Mouse (Mus musculus): ENCODE results near the gene Hoxc8.
A peak's percentile ranks its signal among the peaks of the same experiment; 100 is the strongest.

The Hoxc8 gene

DNA sequence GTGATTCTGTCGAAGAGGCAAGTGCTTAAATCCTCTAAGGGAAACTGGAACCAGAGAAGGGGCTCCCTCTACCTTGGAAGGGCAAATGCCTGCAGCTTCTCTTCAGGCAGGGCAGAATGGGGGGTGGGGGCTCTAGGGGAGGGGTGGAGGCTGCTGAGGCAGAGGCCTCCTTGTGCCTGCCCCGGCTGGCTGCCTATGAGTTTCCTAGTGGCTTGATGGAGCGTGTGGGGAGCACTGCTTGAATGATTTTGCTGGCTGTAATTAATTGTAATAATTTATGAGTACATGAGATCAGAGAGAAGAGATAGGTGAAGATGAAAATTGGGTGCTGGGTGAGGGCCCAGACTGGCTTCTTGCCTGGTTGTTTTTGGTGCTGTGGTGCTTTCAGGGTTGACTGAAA is 5.5 kb upstream of the Hoxc8 start:
- DNase-seq: no peak

DNA sequence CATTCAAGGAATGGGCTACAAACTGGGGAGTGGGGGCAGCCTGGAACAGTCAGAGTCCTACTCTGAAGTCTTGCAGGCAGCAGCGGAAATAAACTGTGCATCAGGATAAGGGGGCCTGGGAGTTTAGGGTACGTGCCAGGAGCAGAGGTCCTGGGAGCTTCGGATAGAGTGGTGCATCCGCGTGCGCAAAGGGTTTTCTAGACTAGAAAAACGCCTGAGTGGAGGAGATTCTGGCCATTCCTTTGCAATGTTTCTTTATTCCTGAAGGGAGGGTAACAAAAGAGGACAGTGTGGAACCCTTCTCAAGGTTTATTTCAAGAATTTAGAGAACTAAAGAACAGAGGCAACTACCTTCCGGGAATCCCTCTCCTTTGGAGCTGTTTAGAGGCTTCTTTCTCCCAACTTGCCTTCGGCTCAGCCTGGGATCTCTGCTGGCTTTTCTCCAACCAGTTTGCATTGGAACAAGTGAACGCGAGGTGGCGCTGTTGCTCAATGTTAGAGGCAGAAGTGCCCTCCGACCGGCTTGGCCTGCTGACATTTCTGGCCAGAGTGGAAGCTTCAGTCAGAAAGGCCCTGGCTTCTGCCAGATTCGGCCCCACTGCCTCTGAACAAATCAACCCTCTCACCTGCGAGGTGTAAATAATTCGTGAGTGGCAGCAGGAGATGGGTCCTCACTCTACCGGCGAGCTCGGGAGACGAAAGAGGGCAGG is 3.1 kb upstream of the Hoxc8 start:
- peak; percentile 97 for DNase-seq

DNA sequence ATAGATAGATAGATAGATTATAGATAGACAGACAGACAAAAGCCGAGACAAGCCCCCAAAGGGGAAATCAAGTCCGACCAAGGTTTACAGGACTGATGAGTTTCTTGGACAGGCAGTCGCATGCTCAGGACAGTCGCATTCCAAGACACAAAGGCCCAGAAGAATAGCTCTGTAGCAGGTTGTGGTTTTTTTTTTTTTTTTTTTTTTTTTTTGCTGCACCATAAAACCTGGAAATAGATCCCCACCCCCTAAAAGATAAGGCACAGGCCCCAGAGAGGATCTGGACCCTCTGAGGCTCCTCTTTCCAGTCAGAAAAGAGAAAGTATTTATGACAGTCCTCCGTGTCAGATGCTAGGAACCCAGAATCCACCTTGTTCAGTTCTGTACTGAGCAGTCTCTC is 2.3 kb upstream of the Hoxc8 start:
- DNase-seq: no peak

DNA sequence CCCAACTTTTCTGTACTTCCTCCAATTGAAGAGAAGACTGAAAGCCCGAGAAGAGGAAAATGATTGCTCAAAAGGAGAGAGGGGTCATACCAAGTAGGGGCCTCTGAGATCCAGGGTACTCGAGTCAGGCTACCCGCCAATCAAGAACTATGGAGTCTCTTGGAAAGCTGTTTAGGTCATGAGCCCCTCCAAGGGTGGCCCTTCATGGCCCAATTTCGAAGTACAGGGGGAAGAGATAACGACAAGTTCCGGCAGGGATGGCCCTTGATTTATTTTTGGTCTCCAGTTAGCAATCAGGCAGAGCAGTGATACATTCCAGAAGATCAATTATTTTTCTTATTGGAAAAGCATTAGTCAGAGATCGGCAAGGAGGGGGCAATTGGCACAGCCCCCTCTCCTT is 1.4 kb downstream of the Hoxc8 start:
- no peak for DNase-seq

DNA sequence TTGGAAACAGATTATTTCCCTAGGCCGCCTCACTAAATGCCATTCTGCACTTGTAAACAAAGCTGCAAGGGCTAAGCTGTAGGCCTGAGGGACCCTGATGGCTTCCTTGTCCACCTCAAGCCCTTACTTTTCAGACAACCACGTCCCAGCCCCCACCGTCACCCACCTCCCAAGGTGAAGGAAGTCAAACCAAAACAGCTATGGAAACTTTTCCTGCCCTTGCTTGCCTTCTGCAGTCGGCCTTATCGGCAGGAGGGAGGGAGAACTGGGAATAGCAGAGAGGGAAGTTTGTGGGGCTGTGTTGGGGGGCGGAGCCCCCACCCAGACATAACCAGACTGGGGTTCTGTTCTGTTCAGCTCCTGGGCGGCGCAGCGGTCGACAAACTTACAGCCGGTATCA is 1.8 kb downstream of the Hoxc8 start:
- no peak for DNase-seq

DNA sequence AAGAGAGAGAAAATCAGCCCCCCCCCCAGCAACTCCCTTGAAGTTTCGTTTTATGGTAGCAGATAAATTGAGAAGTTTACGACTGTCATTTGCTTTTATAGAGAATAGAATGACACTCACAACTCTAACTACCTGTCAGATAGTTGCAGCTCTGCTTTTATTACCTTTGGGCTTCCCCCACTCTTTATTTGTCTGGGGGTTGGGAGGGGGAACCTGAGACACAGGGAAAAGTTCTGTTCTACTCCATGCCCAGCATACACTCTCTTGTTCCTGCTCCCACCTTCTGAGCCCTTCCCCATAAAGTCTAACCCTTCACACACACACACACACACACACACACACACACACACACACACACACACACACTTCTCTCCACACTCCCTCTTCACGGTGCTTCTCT is 2.5 kb downstream of the Hoxc8 start:
- DNase-seq: no peak

DNA sequence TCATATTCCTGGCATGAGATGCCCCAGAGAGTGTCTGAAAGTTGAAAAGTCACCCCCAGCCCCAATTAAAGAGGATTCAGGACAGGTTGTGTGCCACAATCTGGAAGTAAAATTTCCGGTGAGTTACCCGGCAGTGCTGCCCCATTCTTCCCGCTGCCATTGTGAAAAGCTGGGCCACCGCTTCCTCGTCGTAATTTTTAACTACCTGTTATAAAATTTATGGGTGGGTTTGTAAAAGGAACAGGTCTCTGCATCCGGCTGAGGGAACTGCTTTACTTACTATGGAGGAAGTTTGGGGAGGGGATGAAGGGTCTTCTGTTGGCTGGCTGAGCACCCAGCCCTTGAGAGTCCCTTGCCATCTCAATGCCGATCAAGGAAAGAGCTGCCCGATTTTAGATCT is 6.1 kb downstream of the Hoxc8 start:
- DNase-seq: peak; percentile 6

DNA sequence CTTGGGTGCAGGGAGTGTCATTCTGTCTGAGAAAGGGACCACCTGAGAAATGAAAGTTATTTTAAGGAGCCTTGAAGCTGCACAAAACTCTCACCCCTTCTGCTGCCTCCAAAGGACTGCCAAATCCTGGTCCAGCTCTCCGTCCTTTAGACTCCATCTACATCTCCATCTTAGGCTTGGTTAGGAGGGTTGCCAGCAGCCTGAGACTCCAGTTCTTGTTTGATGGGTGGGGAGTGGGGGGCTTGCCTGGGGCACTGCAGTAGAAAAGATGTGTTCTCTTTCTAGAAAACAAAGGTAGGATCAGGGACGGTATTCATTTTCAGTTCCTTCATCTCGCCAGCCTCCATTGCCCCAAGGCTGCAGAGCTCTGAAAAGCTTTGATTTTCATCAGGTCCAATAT is 7.0 kb downstream of the Hoxc8 start:
- peak; percentile 19 for DNase-seq

DNA sequence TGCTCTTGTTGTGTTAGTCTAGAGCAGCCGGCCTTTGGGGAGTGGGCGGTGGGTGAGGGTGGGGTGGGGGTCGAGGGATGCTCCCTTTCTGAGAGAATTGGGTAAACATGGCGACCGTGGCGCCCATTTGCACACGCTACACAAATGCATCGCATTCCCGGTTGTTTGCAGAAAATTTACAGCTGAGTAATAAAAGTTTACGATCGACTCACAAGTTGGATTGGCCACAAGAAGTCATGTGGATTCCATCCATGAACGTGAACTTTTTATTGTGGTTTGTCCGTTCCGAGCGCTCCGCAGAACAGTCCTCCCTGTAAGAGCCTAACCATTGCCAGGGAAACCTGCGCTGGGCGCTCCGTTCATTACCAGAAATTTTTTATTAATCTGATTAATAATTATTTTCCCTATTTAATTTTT is 7.5 kb downstream of the Hoxc8 start, which contains the start of gene Hoxc6:
Gene Hoxc6 (plus strand): TSS at position 319 of the 417 bp plus-strand sequence.
- peak; percentile 73 for DNase-seq

DNA sequence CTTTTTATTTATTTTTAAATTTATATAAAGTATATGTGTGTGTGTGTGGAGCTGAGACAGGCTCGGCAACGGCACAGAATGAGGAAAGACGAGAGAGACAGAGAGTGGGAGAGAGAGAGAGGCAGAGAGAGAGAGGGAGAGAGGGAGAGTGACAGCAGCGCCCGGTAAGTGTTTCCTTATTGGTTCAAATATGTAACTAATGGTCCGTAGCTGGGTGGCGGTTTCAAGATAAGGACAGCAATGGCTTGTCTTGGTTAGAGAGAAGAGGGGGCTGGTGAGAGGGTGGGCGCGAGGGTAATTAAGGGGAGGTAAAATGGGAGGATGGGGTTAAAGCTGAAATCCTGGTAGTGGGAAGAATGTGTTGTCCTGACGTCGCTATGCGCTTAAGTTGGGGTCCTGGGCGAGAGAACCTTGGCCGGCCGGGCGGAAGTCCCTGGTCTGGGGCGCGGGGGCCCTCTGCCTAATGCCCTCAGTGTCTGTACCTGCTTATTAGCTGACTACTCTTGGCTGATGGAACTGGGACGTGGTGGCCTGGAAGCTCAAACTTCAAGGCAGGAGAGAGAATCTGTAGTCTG is 8.3 kb downstream of the Hoxc8 start:
- DNase-seq: no peak

DNA sequence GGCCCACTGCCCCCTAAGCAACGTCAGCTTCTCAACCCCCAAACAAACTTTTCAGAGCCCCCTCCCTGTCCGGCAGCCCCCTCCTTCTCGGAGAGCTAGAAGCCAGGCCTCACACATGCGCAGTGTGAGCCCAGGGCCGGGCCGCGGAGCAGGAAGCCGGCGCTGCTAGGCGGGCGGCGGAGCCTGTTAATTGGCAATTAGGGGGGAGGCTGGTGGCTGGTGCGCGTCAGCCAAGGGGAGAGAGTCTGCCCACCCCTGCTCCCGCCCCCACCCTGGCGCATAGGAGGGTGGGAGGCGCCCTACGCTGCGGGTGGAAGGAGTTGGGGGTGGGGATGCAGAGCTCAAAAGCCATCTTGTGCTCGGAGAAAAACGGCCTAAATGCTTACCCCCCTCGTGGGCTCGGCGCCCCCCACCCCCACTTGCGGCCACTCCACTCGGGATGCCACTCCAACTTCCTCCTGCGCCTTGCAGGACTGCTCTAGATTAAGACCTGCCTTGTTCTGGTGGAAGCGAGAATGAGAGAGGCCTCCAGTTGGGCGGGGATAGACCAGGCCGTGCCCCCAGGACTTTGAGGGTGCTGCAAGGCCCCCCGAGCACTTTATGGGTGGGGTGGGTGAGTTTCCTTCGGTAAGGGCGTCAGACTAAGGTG is 8.9 kb downstream of the Hoxc8 start:
- DNase-seq: peak; percentile 92

DNA sequence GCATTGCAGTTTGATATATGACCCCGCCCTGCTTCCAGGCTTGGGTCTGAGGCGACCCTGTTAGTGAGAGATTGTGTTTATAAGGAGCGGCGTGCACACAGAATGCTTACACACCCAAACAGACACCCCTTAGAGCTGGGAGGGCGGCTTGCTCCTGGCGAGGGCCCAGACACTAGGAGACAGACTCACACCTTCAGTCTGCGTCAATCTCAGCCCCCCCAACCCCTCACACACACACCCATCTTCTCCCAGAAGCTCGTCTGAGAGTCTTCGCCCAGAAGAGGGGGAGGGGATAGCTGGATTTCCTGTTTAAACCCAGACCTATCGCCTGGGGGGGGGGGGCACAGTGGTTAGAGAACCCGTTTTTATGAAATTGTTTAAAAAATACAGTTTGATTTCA is 9.5 kb downstream of the Hoxc8 start:
- DNase-seq: peak; percentile 44

DNA sequence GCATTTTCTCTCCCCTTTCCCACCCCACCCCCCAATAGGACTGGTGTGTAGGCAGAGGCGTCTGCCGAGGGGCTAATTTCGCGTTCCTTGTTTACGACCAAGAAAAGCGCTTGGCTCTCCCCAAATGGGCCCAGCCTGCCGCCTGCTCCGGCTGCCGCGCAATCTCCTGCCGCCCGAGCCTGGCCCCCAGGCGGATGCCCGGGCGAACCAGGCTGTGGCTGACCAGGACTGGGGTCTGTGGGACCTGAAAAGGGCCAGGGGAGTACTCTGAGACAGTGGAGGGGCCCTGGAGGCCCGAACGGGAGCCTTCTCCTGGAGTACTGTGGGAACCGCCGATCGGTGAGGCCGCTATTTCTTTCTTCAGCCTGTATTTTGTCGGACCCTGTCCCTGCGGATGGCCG is 10.1 kb downstream of the Hoxc8 start:
- no peak for DNase-seq

DNA sequence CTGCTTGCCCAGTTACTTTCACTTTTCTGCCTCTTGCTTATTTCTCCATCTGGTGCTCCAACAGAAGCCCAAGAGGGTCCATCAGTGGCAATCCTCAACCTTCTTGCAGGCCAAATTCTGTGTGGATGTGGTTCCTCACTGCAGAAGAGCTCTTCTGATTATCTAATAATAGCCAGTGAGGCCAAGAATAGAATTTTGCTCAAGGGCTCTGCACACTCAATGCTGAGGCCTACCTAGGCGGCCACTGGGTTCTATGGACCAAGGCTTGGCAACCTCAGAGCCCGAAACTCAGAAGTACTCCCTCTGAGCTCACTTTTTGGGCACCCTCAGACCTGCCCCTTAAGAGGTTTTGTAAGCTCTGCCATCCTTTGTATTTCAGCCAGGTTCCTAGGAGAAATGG is 11.0 kb downstream of the Hoxc8 start:
- no peak for DNase-seq

DNA sequence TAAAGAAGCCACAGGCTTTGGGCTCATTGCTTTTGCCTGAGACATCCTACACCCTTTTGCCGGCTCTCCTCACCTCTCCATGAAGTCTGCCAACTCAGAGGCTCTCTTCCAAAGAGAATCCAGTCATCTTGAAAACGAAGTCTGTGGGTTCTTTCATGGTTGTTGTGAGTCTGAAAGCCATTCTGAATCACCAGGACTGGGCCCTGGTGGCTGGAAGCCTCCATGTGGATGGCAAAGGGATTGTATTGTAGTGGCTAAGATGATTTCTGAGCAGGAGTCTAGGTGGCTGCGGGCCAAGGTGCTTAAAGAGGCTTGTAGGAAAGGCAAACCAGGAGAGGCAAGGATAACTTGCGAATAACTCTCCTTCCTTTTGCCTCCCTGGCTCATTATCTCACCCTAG is 11.7 kb downstream of the Hoxc8 start:
- DNase-seq: peak; percentile 47

DNA sequence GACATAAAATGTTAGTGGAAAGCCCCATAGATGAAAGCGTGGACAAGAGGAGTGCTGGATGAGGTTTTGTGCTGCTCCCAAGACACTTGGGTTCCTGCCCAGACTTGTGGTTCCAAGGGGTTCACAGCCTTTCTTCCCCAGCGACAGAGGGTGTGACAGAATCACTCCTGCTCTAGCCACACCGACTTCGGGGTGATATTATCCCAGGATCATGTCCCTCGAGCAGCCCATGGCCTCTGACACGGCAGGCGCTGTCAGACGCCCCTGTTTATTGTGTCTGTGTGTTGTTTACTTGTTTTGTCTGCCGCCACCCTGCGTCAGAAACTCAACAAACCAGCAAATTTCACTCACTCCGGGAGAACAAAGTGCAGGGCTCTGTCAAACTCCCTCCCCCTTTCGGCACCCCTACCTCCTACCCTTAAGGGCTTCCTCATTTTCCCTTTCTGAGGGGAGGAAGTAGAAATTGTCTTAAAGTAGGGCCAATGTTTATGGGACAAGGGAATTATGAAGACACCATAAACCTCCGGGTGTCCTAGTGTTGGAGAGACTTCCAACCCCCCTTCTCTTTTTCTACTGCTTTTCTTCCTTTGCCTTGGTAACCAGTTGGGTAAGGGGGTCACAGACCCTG is 12.5 kb downstream of the Hoxc8 start:
- DNase-seq: no peak

DNA sequence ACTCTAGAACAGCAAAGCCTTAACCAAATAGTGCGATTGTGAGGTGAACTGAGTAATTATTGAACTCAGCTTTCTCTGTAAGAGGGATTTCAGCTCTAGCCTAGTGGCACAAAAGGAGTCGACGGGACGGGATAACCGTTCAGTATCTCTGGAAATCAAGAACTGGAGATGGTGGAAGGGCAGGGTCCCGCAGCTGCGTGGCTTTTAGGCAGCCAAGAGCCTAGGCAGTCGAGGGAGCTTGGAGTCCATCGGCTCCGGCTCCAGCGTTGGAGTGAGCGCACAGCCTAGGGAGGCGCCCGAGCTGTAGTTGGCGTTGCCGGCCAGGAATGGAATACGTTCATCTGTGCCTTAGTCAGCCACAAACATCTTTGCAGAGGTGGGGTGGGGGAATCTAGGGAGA is 14.9 kb downstream of the Hoxc8 start:
- DNase-seq: no peak

DNA sequence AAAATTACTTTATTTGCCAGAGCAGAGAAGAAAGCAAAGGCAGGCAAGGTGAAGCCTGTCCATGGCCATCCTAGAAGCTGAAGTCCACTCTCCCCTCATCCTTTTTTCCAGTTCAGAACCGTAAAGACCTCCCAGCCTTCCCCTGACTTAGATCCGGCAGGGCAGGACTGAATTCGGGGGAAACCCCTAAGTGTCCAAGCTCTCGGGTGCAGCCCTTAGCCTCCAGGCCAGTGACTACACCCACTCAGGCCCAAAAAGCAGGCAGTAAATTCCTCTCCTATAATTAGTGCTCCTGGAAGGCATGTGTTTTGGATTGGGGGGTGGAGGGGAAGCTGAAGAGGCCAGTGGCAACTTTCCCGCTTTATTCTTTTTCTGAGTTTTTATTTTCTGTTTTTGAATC is 15.4 kb downstream of the Hoxc8 start:
- no peak for DNase-seq

DNA sequence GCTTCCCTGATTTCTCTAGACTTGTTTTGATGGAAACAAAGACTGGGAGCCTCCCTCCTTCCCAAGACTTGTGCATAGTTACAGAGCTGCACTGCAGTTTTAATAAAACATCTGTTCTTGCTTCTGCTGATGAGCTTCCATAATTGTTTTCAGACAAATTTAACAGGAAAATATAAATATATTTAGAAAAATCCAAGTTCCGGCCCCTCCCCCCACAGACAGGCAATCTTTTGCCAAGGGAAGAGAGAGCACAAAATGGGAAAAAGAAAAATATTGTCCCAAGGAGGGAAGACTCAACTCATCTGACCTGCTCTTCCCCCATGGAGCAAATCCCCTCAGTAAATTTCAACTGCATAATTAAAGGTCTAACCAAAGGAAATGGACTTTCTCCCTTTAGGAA is 15.9 kb downstream of the Hoxc8 start:
- DNase-seq: no peak

DNA sequence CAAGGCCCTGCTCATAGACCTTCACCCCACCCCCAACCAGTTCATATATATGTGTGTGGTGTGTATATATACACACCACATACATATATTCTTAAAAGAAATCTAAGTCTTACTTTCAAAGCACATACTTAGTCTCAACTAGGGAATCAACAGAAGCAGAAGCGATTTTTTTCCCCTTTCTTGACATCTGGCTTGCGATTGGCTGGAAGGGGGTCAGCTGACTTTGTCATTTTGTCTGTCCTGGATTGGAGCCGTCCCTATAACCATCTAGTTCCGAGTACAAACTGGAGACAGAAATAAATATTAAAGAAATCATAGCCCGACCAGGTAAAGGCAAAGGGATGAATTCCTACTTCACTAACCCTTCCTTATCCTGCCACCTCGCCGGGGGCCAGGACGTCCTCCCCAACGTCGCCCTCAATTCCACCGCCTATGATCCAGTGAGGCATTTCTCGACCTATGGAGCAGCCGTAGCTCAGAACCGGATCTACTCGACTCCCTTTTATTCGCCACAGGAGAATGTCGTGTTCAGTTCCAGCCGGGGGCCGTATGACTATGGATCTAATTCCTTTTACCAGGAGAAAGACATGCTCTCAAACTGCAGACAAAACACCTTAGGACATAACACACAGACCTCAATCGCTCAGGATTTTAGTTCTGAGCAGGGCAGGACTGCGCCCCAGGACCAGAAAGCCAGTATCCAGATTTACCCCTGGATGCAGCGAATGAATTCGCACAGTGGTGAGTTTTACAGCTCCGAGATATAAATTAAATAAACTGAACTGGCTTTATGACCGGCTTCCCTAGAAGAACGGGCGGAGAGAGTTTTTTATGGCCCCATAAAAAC is 19.1 kb downstream of the Hoxc8 start:
- no peak for DNase-seq

DNA sequence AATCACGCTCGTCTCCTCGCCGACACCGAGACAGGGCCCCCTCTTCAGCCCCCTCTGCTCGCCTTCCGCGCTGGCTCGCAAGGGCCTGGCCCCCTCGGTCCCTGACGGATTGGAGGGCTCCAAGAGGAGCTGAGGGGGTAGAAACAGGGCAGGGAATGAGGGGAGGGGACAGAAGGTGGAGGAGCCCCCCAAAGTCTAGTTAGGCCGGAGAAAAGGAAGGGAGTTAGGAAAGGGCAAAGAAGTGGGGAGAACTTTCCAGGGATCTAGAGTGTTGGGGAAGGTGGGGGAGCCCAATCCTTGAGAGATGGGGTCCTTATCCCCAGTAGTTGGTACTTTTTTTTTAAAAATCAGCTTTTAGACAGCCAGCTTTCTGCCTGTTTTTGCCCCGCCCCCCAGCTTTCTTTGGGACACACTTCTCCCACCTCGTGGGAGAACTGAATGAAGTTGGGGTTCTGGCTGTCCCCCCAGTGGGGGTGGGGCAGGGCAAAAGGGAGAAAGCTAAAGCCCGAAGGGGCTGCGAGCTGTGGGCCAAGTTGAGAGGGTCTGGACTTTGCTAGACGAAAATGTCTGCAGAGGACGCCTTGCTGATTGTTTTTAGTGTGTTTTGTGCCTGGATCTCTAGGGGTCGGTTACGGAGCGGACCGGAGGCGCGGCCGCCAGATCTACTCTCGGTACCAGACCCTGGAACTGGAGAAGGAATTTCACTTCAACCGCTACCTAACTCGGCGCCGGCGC is 19.9 kb downstream of the Hoxc8 start:
- DNase-seq: no peak

DNA sequence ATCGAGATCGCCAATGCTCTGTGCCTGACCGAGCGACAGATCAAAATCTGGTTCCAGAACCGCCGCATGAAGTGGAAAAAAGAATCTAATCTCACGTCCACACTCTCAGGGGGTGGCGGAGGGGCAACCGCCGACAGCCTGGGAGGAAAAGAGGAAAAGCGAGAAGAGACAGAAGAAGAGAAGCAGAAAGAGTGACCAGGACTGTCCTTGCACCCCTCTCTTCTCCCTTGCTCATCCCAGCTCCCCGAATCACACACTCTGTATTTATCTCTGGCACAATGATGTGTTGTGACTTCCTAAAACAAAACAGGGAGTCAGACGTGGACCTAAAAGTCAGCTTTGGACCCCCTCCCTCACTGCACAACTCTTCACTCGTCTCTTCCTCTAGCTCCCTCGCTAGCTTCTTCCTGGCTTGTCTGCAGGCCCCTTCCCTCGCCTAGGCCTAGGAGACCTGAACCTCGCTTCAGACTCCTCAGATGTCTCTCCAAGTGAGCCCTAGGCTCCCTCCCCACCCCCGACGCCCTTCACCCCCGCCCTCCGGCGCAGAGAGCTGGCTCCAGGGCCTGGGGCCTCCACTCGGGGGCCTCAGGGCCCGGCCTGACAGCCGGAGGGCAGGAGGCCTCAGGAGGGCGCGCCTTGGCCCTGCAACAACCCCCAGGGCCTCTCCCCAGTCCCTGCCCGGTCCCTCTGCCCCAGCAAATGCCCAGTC is 20.6 kb downstream of the Hoxc8 start:
- DNase-seq: no peak
